Mouse (Mus musculus): ENCODE data around the gene Cpped1. TPM values are rescaled to one million over a fixed set of nuclear protein-coding genes. Genes with fewer than 3 reads are reported as not detected.

Cpped1 gene
- polyA plus RNA-seq (2015; fragmentation: Nextera tagmentation; extraction: Ambion mirVana): 34.2 and 35.9 TPM in 2 replicates

- Histone ChIP-seq H3K27me3 (replicated peaks; ENCODE audit: control insufficient read depth, insufficient read depth, low read length) (no peaks in the 10 kb centered on the region), H3K27ac (ENCODE audit: low read length) (peak within 1 kb of the TSS; percentile 74), H3K4me2 (ENCODE audit: low read depth, low read length) (peak within 1 kb of the TSS; percentile 66), H3K4me3 (ENCODE audit: low read length) (peak within 1 kb of the TSS; percentile 77), H3K4me1 (ENCODE audit: control insufficient read depth, insufficient read depth, low read length) (peaks cover 9% of the 10 kb centered on the region; the same call in 1 of the 2 replicates), H3K9ac (ENCODE audit: low read depth, low read length) (peak within 1 kb of the TSS; percentile 90), H3K36me3 (ENCODE audit: control insufficient read depth, insufficient read depth, low read length) (no peaks in the 10 kb centered on the region), H3K9me3 (ENCODE audit: control insufficient read depth, low read length) (no peaks in the 10 kb centered on the region)
- WGBS: 0% methylated on average over 32 of the region's 32 CpGs
- ATAC-seq: peak; percentile 98
These were observed at the start of gene Cpped1 for GRCm38 (mm10) chr16:11909035-11909591. TSS of gene Cpped1 (minus strand) at chr16:11909445.

- H3K27me3 ChIP-seq (replicated peaks; ENCODE audit: control insufficient read depth, insufficient read depth, low read length): no peaks in the 10 kb centered on the region
- 0 out of 2 replicates have a peak, but pooled peaks cover 6% of the 10 kb centered on the region for H3K9me3 ChIP-seq (ENCODE audit: control insufficient read depth, low read length)
- H3K36me3 ChIP-seq (ENCODE audit: control insufficient read depth, insufficient read depth, low read length): no peaks in the 10 kb centered on the region
- no peak for ATAC-seq
- H3K4me2 ChIP-seq (ENCODE audit: low read depth, low read length): no peak overlapping the region
- no peak overlapping the region for H3K9ac ChIP-seq (ENCODE audit: low read depth, low read length)
- no peak overlapping the region for H3K27ac ChIP-seq (ENCODE audit: low read length)
- H3K4me1 ChIP-seq (ENCODE audit: control insufficient read depth, insufficient read depth, low read length): no peaks in the 10 kb centered on the region
- H3K4me3 ChIP-seq (ENCODE audit: low read length): no peak overlapping the region
These were observed 31.2 kb upstream of the Cpped1 start for GRCm38 (mm10) chr16:11940477-11940876.

- Histone ChIP-seq H3K27me3 (replicated peaks; ENCODE audit: control insufficient read depth, insufficient read depth, low read length) (no peaks in the 10 kb centered on the region), H3K4me3 (ENCODE audit: low read length) (no peak overlapping the region), H3K9ac (ENCODE audit: low read depth, low read length) (no peak overlapping the region), H3K27ac (ENCODE audit: low read length) (no peak overlapping the region), H3K9me3 (ENCODE audit: control insufficient read depth, low read length) (no peaks in the 10 kb centered on the region), H3K36me3 (ENCODE audit: control insufficient read depth, insufficient read depth, low read length) (no peaks in the 10 kb centered on the region), H3K4me1 (ENCODE audit: control insufficient read depth, insufficient read depth, low read length) (peaks cover 9% of the 10 kb centered on the region; the same call in 1 of the 2 replicates), H3K4me2 (ENCODE audit: low read depth, low read length) (no peak overlapping the region)
- no peak for ATAC-seq
- 76% methylated on average over 3 of the region's 3 CpGs for WGBS
These were observed 1.6 kb upstream of the Cpped1 start for GRCm38 (mm10) chr16:11910801-11911200.

GRCm38 (mm10) chr16:11909817-11910216, 572 bp upstream of the Cpped1 start:
- H3K36me3 ChIP-seq (ENCODE audit: control insufficient read depth, insufficient read depth, low read length): no peaks in the 10 kb centered on the region
- no peaks in the 10 kb centered on the region for H3K27me3 ChIP-seq (replicated peaks; ENCODE audit: control insufficient read depth, insufficient read depth, low read length)
- no peak overlapping the region for H3K4me2 ChIP-seq (ENCODE audit: low read depth, low read length)
- ATAC-seq: no peak
- no peak overlapping the region for H3K4me3 ChIP-seq (ENCODE audit: low read length)
- no peaks in the 10 kb centered on the region for H3K9me3 ChIP-seq (ENCODE audit: control insufficient read depth, low read length)
- H3K4me1 ChIP-seq (ENCODE audit: control insufficient read depth, insufficient read depth, low read length): peaks cover 9% of the 10 kb centered on the region; the same call in 1 of the 2 replicates
- 76% methylated on average over 3 of the region's 3 CpGs for WGBS
- H3K27ac ChIP-seq (ENCODE audit: low read length): no peak overlapping the region
- no peak overlapping the region for H3K9ac ChIP-seq (ENCODE audit: low read depth, low read length)

- Histone ChIP-seq H3K4me2 (ENCODE audit: low read depth, low read length) (peak overlapping the region; percentile 66), H3K4me3 (ENCODE audit: low read length) (peak overlapping the region; percentile 77), H3K9ac (ENCODE audit: low read depth, low read length) (peak overlapping the region; percentile 90), H3K4me1 (ENCODE audit: control insufficient read depth, insufficient read depth, low read length) (peaks cover 9% of the 10 kb centered on the region; the same call in 1 of the 2 replicates), H3K27me3 (replicated peaks; ENCODE audit: control insufficient read depth, insufficient read depth, low read length) (no peaks in the 10 kb centered on the region), H3K36me3 (ENCODE audit: control insufficient read depth, insufficient read depth, low read length) (no peaks in the 10 kb centered on the region), H3K9me3 (ENCODE audit: control insufficient read depth, low read length) (no peaks in the 10 kb centered on the region), H3K27ac (ENCODE audit: low read length) (peak overlapping the region; percentile 74)
- ATAC-seq: peak; percentile 47
- WGBS: 13% methylated on average over 11 of the region's 11 CpGs
These were observed 707 bp downstream of the Cpped1 start for GRCm38 (mm10) chr16:11908461-11909014.

- Histone ChIP-seq H3K27me3 (replicated peaks; ENCODE audit: control insufficient read depth, insufficient read depth, low read length) (no peaks in the 10 kb centered on the region), H3K36me3 (ENCODE audit: control insufficient read depth, insufficient read depth, low read length) (no peaks in the 10 kb centered on the region), H3K4me2 (ENCODE audit: low read depth, low read length) (peak overlapping the region; percentile 66), H3K9me3 (ENCODE audit: control insufficient read depth, low read length) (no peaks in the 10 kb centered on the region), H3K4me1 (ENCODE audit: control insufficient read depth, insufficient read depth, low read length) (peaks cover 9% of the 10 kb centered on the region; the same call in 1 of the 2 replicates), H3K4me3 (ENCODE audit: low read length) (peak overlapping the region; percentile 77; the same call in 1 of the 2 replicates), H3K27ac (ENCODE audit: low read length) (no peak overlapping the region), H3K9ac (ENCODE audit: low read depth, low read length) (no peak overlapping the region)
- WGBS: 77% methylated on average over 4 of the region's 4 CpGs
- ATAC-seq: no peak
These were observed 1.4 kb downstream of the Cpped1 start for GRCm38 (mm10) chr16:11907816-11908215.

- no peak for ATAC-seq
These were observed 2.3 kb downstream of the Cpped1 start for GRCm38 (mm10) chr16:11906906-11907305.

GRCm38 (mm10) chr16:11905216-11905615, 4.0 kb downstream of the Cpped1 start:
- Histone ChIP-seq H3K27ac (ENCODE audit: low read length) (no peak overlapping the region), H3K4me1 (ENCODE audit: control insufficient read depth, insufficient read depth, low read length) (peaks cover 9% of the 10 kb centered on the region; the same call in 1 of the 2 replicates), H3K27me3 (replicated peaks; ENCODE audit: control insufficient read depth, insufficient read depth, low read length) (no peaks in the 10 kb centered on the region), H3K4me2 (ENCODE audit: low read depth, low read length) (no peak overlapping the region), H3K4me3 (ENCODE audit: low read length) (no peak overlapping the region), H3K36me3 (ENCODE audit: control insufficient read depth, insufficient read depth, low read length) (no peaks in the 10 kb centered on the region), H3K9ac (ENCODE audit: low read depth, low read length) (no peak overlapping the region), H3K9me3 (ENCODE audit: control insufficient read depth, low read length) (no peaks in the 10 kb centered on the region)
- ATAC-seq: no peak
- WGBS: 93% methylated on average over 4 of the region's 4 CpGs

More at GRCm38 (mm10) chr16:11906906-11907305, 2.3 kb downstream of the Cpped1 start:
- no peak overlapping the region for H3K4me2 ChIP-seq (ENCODE audit: low read depth, low read length)
- H3K27me3 ChIP-seq (replicated peaks; ENCODE audit: control insufficient read depth, insufficient read depth, low read length): no peaks in the 10 kb centered on the region
- H3K4me3 ChIP-seq (ENCODE audit: low read length): no peak overlapping the region
- no peak overlapping the region for H3K9ac ChIP-seq (ENCODE audit: low read depth, low read length)
- 89% methylated on average over 1 of the region's 1 CpGs for WGBS
- no peak overlapping the region for H3K27ac ChIP-seq (ENCODE audit: low read length)
- no peaks in the 10 kb centered on the region for H3K36me3 ChIP-seq (ENCODE audit: control insufficient read depth, insufficient read depth, low read length)
- no peaks in the 10 kb centered on the region for H3K9me3 ChIP-seq (ENCODE audit: control insufficient read depth, low read length)
- peaks cover 9% of the 10 kb centered on the region; the same call in 1 of the 2 replicates for H3K4me1 ChIP-seq (ENCODE audit: control insufficient read depth, insufficient read depth, low read length)

GRCm38 (mm10) chr16:11902007-11902406, 7.2 kb downstream of the Cpped1 start:
- Histone ChIP-seq H3K9ac (ENCODE audit: low read depth, low read length) (no peak overlapping the region), H3K36me3 (ENCODE audit: control insufficient read depth, insufficient read depth, low read length) (no peaks in the 10 kb centered on the region)

More at GRCm38 (mm10) chr16:11902007-11902406, 7.2 kb downstream of the Cpped1 start:
- Histone ChIP-seq H3K4me3 (ENCODE audit: low read length) (no peak overlapping the region), H3K4me1 (ENCODE audit: control insufficient read depth, insufficient read depth, low read length) (no peaks in the 10 kb centered on the region), H3K4me2 (ENCODE audit: low read depth, low read length) (no peak overlapping the region), H3K9me3 (ENCODE audit: control insufficient read depth, low read length) (no peaks in the 10 kb centered on the region), H3K27me3 (replicated peaks; ENCODE audit: control insufficient read depth, insufficient read depth, low read length) (no peaks in the 10 kb centered on the region), H3K27ac (ENCODE audit: low read length) (no peak overlapping the region)
- no peak for ATAC-seq
- 87% methylated on average over 7 of the region's 7 CpGs for WGBS
